Mouse (Mus musculus) C2C12 (cell line): ENCODE results near the gene Mpp1.

Source experiments
- CTCF ChIP-seq: IDR thresholded peaks from one replicate; pipeline ENCODE4 v1.5.1; 2011; ENCODE audit not compliant: control insufficient read depth, insufficient read depth, insufficient read length
- MYOD1 ChIP-seq: IDR thresholded peaks from one replicate; pipeline ENCODE4 v1.6.1; 2011; ENCODE audit warnings: low read depth; ENCODE audit not compliant: control insufficient read depth, insufficient read length

DNA sequence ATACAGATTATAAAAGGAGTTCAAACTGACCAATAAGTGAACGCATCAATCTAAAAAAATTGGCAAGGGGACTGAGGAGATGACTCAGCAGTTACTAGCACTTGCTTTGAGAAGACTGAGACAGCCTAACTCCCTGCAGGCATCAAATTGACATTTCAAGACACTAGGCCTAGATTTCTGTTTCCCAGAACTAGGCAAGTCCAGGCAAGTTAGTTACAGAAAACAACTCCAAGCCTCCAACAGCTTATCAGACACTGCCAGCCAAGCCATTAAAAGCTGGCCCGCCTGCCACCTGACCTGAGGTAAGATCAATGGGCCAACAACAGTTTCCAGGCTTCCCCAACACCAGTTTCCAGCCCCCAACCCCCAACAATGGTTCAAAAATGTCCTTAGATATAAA lies 6.9 kb upstream of the Mpp1 start:
- TF ChIP-seq CTCF (no peak), MYOD1 (no peak)
